Mouse (Mus musculus): ENCODE measurements around the gene Nr1d1. TPM values are rescaled to one million over a fixed set of nuclear protein-coding genes. Genes with fewer than 3 reads are reported as not detected.
"Not testable (repeated sequence)": the region's sequence is repeated elsewhere in the genome, so short reads cannot be mapped to it uniquely, and the experiment has no call there.

The Nr1d1 gene
- total RNA-seq, 2 experiments from 2014 or later: 15.1 to 59.6 TPM

DNA sequence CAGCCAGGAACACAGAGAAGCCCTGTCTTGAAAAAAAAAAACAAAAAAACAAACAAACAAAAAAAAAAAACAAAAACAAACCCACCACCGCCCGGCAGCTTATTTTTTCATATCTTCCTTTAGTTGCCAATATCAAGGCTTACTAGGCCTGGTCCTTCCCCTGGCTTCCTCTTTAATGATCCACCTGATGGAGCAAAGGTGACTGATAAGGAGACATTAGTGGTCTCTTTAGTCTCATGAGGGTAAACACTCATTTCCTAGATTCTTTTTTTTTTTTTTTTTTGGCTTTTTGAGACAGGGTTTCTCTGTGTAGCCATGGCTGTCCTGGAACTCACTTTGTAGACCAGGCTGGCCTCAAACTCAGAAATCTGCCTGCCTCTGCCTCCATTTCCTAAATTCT lies 37.9 kb downstream of the Nr1d1 start:
- DNase-seq: not testable (repeated sequence)

- no peak for DNase-seq
Observed at GRCm38 (mm10) chr11:98736176-98736575, 39.0 kb downstream of the Nr1d1 start.

DNA sequence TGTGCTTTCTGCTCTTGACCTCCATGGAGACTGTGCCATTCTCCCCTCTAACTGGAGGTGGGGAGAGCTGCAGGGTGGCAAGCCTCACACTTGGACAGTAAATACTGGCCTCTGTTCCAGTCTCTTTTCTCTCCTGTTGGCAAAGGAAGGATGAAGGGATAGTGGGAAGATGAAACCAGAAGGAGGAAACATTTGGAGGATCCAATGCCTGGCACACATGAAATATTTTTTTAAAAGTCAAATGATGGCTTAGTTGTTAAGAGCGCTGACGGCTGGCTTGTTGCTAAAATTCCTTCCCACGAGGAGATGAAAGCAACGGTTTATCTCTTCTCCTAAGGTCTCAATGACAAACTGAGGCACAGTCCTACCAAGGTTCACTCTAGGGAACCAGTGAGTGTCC lies 40.0 kb downstream of the Nr1d1 start:
- DNase-seq: no peak

DNA sequence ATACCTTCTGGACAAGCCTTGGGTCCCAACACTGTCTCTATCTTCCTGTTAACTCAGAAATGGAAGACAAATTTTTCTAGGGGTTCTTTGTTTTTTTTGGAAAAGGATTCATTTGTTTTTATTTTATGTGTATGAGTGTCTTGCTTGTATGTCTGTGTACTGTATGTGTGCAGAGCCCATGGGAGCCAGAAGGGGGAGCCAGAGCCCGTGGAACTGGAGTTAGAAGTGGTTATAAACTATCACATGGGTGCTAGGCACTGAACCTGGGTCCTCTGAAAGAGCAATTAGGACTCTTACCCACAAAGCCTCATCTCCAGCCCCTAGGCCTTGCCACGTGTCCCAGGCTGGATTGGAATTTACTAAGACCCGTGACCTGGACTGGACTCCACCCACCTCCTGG lies 41.1 kb downstream of the Nr1d1 start:
- DNase-seq: no peak

GRCm38 (mm10) chr11:98731134-98731533 lies 44.0 kb downstream of the Nr1d1 start:
- peak; percentile 77 for DNase-seq

DNA sequence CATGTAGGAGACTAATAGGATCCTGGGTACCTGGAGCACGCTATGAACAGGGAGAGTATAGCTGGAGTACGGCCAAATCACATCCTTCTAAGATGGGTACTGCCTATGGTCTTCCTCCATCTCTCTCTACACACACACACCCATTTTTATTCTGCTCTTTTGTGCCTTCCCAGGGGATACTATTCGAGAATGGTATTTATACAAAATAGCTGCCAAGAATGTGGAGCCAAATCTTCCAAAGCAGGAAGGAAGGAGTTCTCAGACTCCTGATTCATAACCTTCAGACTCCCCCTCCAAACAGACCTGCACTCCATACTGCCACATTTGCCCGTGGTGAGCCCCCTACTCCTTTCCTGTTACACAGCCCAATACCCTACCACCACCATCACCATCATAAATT lies 44.4 kb downstream of the Nr1d1 start:
- DNase-seq: no peak

GRCm38 (mm10) chr11:98729119-98729588 lies 46.0 kb downstream of the Nr1d1 start, which contains the start of gene Med24:
Gene Med24 (minus strand): TSS chr11:98729435.
- peak; percentile 86 for DNase-seq

GRCm38 (mm10) chr11:98725926-98726506 lies 49.1 kb downstream of the Nr1d1 start:
- DNase-seq: no peak

- no peak for DNase-seq
Observed at GRCm38 (mm10) chr11:98723098-98723497, 52.0 kb downstream of the Nr1d1 start.

DNA sequence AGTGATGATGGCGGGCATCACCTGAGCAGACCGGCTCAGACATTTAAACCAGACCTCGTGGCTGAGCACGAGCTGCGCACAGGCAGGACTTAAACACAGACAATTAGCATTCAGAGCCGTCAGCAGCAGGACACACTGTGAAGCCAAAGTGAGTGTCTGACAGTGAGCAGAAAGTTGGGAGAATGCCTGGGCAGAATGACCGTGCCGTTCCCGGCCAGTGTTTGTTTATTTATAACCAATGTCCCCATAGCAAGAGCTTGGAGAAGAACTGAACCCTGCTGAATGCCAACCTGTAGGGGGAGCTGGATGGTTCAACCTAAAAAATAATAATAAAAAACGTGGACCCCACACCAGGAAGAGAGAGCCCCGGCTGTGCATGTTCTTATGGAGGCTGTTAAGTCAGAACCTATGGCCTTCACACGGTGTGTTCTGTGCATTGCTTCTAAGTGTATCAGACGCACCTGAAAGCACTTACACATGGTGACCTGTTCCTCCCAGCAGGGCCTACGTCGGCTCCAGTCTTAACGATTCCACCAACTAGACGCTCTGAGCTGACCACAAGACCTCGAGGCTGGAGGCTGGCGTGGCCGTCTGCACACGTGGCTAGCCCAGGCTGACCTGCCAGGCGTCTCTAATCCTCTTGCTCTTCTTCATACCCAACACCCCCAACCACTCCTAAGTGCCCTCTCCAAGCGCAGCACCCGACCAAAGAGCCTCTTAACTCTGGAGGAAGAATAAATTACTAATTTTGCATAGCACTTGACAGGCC lies 53.5 kb downstream of the Nr1d1 start:
- peak; percentile 67 for DNase-seq

- no peak for DNase-seq
Observed at GRCm38 (mm10) chr11:98720756-98721155, 54.4 kb downstream of the Nr1d1 start.

Other genes with a start within 250 kb of the Nr1d1 start
- gene Ikzf3, start 229.3 kb downstream of the Nr1d1 start, total RNA-seq (2021): 1 to 10 TPM; 3.2 to 4.5 TPM
- under 1 TPM in 1 of 2 experiments, not detected in 1; 0.48 TPM for gene Zpbp2, start 224.2 kb downstream of the Nr1d1 start, total RNA-seq (2021)
- gene Ormdl3, start 188.0 kb downstream of the Nr1d1 start, total RNA-seq (2021): 100 to 1,000 TPM; 135 to 143 TPM
- not detected for gene Lrrc3c, start 177.0 kb downstream of the Nr1d1 start, total RNA-seq (2021)
- 10 to 100 TPM; 15.7 to 19.1 TPM for gene Gm12355, start 149.7 kb downstream of the Nr1d1 start, total RNA-seq (2021)
- gene Gsdma3, start 149.0 kb downstream of the Nr1d1 start, total RNA-seq (2021): 10 to 100 TPM; 12.7 to 15.4 TPM
- gene Gsdma2, start 128.6 kb downstream of the Nr1d1 start, total RNA-seq (2021): under 1 TPM; 0.36 to 0.51 TPM
- gene Gsdma, start 111.0 kb downstream of the Nr1d1 start, total RNA-seq (2021): not detected
- 100 to 1,000 TPM; 111 to 123 TPM for gene Psmd3, start 92.8 kb downstream of the Nr1d1 start, total RNA-seq (2021)
- gene Csf3, start 74.1 kb downstream of the Nr1d1 start, total RNA-seq (2021): not detected
- gene Med24, start 45.9 kb downstream of the Nr1d1 start, total RNA-seq (2021): 10 to 100 TPM; 40.4 to 58.0 TPM
- gene Thra, start 34.7 kb downstream of the Nr1d1 start, total RNA-seq (2021): 100 to 1,000 TPM; 135 to 184 TPM
- gene Msl1, start 20.2 kb upstream of the Nr1d1 start, total RNA-seq (2021): 10 to 100 TPM; 79.4 to 88.6 TPM
- 10 to 100 TPM; 31.9 to 35.7 TPM for gene Casc3, start 29.6 kb upstream of the Nr1d1 start, total RNA-seq (2021)
- gene Rapgefl1, start 61.5 kb upstream of the Nr1d1 start, total RNA-seq (2021): 1 to 10 TPM in 1 of 2 experiments, under 1 TPM in 1; 0.93 to 1.6 TPM
- 10 to 100 TPM; 13.3 to 15.4 TPM for gene Wipf2, start 88.3 kb upstream of the Nr1d1 start, total RNA-seq (2021)
- 1 to 10 TPM; 3.8 to 6.5 TPM for gene Cdc6, start 132.5 kb upstream of the Nr1d1 start, total RNA-seq (2021)
- 10 to 100 TPM; 26.2 to 34.7 TPM for gene Rara, start 152.5 kb upstream of the Nr1d1 start, total RNA-seq (2021)
- under 1 TPM; 0.45 to 0.73 TPM for gene Gjd3, start 207.7 kb upstream of the Nr1d1 start, total RNA-seq (2021)
- gene Top2a, start 248.9 kb upstream of the Nr1d1 start, total RNA-seq (2021): 10 to 100 TPM; 54.0 to 73.1 TPM